Mouse (Mus musculus): ENCODE results near the gene Ugdh.

- TF ChIP-seq CTCF (conservative IDR thresholded peaks at IDR 0.05; ENCODE audit: low read length) (no peak), NANOG (IDR thresholded peaks at IDR 0.05; ENCODE audit: borderline replicate concordance, low read length) (no peak), POU5F1 (IDR thresholded peaks at IDR 0.05; ENCODE audit: borderline replicate concordance, low read length) (no peak)
Measured at GRCm38 (mm10) chr5:65475806-65476205, 40.1 kb upstream of the Ugdh start.
